Mouse (Mus musculus): Measurements from ENCODE around the gene Sdk2.
A peak's percentile ranks its signal among the peaks of the same experiment; 100 is the strongest.

The Sdk2 gene

GRCm38 (mm10) chr11:113828081-113828554 is 238.7 kb downstream of the Sdk2 start:
- DNase-seq (ENCODE audit: low spot score) = no peak

- no peak for DNase-seq (ENCODE audit: low spot score)
Measured at GRCm38 (mm10) chr11:113820005-113820404, 246.8 kb downstream of the Sdk2 start.

DNA sequence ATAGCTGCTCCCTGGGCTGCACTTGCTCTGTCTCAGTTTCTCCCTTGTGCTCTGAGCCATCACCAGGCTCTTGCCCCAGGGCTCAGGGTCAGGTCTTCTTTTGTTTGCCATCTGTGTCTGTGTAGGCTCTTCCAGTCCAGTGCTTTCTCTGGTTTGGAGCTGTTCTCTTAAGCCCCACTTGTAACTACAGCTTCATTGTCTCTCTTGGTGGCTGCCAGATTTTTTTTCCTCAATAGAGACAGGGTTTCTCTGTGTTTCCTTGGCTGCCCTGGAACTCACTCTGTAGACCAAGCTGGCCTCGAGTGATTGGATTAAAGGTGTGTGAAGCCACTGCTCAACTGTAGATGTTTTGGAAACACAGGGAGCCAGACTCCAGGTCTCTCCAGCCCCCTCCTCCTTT is 247.8 kb downstream of the Sdk2 start:
- DNase-seq (ENCODE audit: low spot score) = no peak

GRCm38 (mm10) chr11:113816971-113817548 is 249.8 kb downstream of the Sdk2 start:
- no peak for DNase-seq (ENCODE audit: low spot score)

DNA sequence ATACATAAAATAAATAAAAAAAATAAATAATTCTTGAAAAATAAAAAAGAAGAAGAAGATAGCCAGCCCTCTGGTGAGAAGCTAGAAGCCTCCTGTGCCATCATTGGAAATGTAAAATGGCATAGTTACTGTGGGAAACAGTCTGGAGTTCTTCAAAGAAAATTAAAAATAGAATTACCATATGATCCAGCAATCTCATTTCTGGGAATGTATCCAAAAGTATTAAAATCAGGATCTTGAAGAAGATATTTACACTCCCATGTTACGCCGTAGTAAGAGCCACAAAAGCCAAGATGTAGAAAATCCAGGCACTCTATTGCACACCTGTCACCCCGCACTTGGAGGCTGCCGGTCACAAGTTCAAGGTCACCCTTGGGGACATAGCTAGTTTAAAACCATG is 250.4 kb downstream of the Sdk2 start:
- no peak for DNase-seq (ENCODE audit: low spot score)

GRCm38 (mm10) chr11:113811546-113812339 is 255.1 kb downstream of the Sdk2 start:
- DNase-seq (ENCODE audit: low spot score) = no peak

- DNase-seq (ENCODE audit: low spot score) = peak; percentile 95
Measured at GRCm38 (mm10) chr11:113810638-113811545, 256.0 kb downstream of the Sdk2 start.

GRCm38 (mm10) chr11:113807086-113807485 is 259.8 kb downstream of the Sdk2 start:
- peak; percentile 70 for DNase-seq (ENCODE audit: low spot score)

DNA sequence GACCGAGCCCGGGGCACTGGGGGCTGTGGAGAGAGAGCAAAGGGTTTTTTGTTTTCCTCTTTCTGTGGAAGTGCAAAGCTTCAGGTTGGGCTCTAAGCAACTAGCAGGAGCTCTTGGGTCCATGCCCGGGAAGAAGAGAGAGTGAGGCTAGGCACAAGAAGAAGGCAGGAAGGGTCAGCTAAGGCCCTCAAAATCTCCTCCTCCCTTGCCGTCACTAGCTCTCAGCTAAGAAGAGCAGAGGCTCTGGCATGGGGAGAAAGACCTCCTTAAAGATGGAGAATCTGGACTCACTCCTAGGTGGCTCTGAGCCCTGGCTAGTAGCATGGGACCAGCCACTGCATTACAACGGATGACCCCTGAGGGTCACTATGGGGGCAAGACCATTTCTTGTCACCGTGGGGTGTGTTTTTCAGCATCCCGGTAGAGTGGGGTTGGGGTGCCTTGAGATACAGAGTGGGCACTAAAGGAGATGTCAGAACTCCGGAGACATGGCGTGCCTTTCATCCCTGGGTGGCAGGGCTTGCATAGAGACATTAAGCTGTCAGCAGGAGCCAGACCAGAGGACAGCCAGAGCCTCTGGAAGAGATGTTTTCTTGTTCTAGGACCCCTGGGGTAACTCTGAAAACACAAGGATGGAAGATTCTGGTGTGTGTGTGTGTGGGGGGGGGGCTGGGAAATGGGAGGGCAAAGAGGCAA is 260.3 kb downstream of the Sdk2 start:
- no peak for DNase-seq (ENCODE audit: low spot score)

DNA sequence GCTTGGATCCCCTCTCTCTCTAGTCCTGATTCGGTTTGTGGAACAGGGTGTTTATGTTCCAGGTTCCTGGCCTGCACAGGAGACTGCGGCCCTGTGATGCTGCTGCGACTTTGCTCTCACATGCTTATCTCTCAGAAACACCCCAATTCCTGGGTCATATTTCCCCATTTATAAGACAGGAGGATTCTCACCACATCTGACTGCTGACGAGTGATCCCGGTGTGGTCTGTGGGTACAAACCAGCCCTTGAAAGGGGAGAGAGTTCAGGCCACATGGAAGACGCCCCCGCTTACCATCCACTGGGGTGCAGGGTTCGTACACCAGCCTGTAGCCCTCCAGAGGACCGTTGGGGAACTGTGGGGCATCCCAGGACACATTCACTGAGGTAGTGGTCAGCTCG is 260.9 kb downstream of the Sdk2 start:
- no peak for DNase-seq (ENCODE audit: low spot score)

- no peak for DNase-seq (ENCODE audit: low spot score)
Measured at GRCm38 (mm10) chr11:113803321-113803941, 263.4 kb downstream of the Sdk2 start.

GRCm38 (mm10) chr11:113802456-113802855 is 264.4 kb downstream of the Sdk2 start:
- no peak for DNase-seq (ENCODE audit: low spot score)

- DNase-seq (ENCODE audit: low spot score) = no peak
Measured at GRCm38 (mm10) chr11:113800026-113800425, 266.8 kb downstream of the Sdk2 start.

- DNase-seq (ENCODE audit: low spot score) = no peak
Measured at GRCm38 (mm10) chr11:113799041-113799447, 267.8 kb downstream of the Sdk2 start.

GRCm38 (mm10) chr11:113798011-113798410 is 268.8 kb downstream of the Sdk2 start:
- DNase-seq (ENCODE audit: low spot score) = no peak

DNA sequence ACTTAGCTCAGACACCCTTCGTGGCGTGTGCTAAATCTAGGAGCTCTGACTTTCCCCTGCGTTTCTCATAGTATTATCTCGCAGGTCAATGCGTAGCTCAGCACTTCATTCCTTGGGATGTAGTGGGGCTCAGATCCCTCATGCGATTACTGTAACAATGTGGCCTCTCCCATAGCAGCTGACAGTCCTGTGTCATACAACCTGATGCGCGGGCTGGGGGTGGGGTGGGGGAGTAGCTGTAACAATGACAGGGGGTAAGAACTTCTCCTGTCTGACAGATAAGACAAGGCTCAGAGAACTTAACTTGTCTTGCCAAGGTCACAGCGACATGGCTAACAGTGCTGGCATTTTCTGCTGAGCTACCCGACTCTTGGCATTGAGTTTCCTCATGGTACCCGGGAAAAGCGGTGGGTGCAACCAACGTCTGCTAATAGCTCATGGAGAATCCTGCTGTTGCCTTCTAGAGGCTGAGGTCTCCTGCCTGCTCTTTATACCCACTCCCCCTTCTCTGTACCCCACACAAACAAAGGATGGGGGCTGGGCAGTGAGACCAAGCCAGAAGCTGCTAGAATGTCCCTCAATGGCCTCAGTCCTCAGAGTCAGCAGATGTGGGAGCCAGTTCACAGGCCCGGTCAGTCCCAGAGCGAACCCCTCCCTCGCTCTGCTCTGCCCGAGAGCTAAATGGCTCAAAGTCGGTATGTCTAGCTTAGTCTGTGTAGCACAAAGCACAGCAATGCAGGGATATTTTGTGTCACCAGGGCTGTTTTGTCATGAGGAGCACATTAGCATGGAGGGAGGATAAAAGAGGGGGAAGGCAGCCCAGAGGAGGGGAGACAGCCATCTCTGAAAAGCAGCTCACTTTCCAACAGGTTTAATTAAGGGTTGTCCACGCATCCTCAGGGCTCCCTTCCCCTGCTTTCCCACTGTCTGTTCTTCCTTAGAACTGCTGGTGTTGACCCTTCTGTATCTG is 269.5 kb downstream of the Sdk2 start:
- DNase-seq (ENCODE audit: low spot score) = no peak

GRCm38 (mm10) chr11:113795846-113796245 is 271.0 kb downstream of the Sdk2 start:
- DNase-seq (ENCODE audit: low spot score) = no peak

DNA sequence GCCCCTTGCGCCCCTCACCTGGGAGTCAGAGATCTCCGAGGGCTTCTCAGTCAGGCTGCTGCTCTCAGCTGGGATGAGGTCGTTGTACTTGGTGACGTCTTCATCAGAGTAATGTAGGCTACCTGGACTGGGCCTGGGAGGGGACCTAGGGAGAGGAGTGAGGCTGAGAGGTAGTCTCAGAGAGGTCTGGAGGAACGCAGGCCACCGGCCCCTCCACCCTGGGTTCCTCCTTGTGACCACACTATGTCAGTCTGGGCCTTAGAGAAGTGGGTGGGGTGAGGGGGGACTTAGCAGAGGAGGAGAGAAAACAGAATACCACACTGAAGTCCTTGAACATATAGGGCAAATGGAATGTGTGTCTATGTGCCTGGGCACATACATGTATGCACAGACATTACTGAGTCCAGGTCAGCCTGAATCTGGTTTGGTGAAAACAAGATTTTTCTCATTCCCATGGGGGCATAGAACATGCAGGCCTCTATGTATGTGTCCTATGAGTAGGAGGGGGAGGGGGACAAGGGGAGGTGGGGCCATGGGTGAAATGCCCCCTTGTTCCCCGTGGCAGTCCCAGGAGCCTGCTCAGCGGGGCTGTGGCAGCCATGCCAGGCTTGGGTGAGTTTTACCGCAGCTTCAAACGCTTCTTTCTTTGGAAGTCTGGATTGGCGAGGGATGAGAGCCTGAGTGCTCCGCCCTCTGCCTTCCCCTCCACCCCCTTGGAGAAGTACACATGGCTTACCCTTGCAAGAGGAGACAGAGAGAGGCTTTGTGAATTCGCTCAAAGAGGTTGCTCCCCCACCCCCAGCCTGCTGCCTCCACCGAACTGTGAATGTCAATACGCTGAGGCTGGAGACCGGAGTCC is 275.3 kb downstream of the Sdk2 start:
- DNase-seq (ENCODE audit: low spot score) = peak; percentile 53

DNA sequence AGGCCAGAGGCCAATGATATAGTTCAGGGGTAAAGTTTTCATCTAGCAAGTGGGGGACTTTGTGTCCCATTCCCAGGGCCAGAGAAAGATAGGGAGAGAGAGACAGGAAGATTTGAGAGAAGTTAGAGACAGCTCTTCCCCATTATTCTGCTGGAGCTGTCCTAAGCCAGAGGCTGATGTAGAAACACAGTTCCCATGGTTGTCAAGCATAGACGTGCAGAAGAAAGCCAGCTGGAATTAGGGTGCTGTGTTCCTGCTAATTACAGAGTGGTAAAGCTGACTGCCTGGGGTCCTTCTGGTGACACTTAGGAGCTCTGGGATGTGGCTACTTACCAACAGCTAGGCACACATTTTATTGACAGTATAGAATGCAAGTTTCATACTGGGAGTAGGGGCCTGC is 277.7 kb downstream of the Sdk2 start:
- no peak for DNase-seq (ENCODE audit: low spot score)

Data from embryo, embryonic 10 days (tissue).